Mouse (Mus musculus) liver, embryonic 14.5 days (tissue): ENCODE data around the gene Smarcd2. TPM values are rescaled to one million over a fixed set of nuclear protein-coding genes. Genes with fewer than 3 reads are reported as not detected.

Experiments used
- ATAC-seq: fragments of 200-750 bp; cut with Nextera tagmentation; 2 replicates; pipeline ENCODE4 v1.8.0; 2017; ENCODE audit warnings: moderate number of reproducible peaks, mild to moderate bottlenecking, moderate library complexity; ENCODE audit not compliant: insufficient read depth
- DNase-seq, 3 experiments: peaks; one replicate each; pipeline ENCODE4 v3.0.0-alpha.2; 2012 to 2013; ENCODE audit warnings: low read depth in 3 of 3, low spot score in 3 of 3
- H3K27ac ChIP-seq: fragments of 300-500 bp; sonication (generic); 2 replicates; pipeline ENCODE4 v1.5.1; 2014; ENCODE audit warnings: moderate library complexity, mild to moderate bottlenecking, control low read depth, inconsistent platforms
- H3K27me3 ChIP-seq: fragments of 300-500 bp; sonication (generic); 2 replicates; pipeline ENCODE4 v1.6.1; 2014; ENCODE audit warnings: mild to moderate bottlenecking, low read length, moderate library complexity; ENCODE audit not compliant: control insufficient read depth, insufficient read depth
- H3K36me3 ChIP-seq: fragments of 300-500 bp; sonication (generic); replicated peaks from 2 replicates; pipeline ENCODE4 v1.6.1; 2014; ENCODE audit warnings: low read depth; ENCODE audit not compliant: control insufficient read depth, insufficient read depth
- H3K4me1 ChIP-seq, 2 experiments: fragments of 200-500 bp in 1 of 2; fragments of 300-500 bp in 1 of 2; sonication (generic) in 1 of 2; replicated peaks; 2 replicates each; pipeline ENCODE4 v1.6.1; 2012 to 2014; ENCODE audit warnings: antibody characterized with exemption in 1 of 2, inconsistent platforms in 1 of 2, low read length in 1 of 2; ENCODE audit not compliant: control insufficient read depth in 2 of 2, insufficient read depth in 2 of 2
- H3K4me2 ChIP-seq: fragments of 300-500 bp; sonication (generic); 2 replicates; pipeline ENCODE4 v1.6.1; 2014; ENCODE audit warnings: low read depth, mild to moderate bottlenecking, control low read depth, moderate library complexity
- H3K4me3 ChIP-seq, 2 experiments: fragments of 200-500 bp in 1 of 2; fragments of 300-500 bp in 1 of 2; sonication (generic) in 1 of 2; 2 replicates each; pipeline ENCODE4 v1.5.1; 2012 to 2014; ENCODE audit warnings: low read depth in 2 of 2, low read length in 2 of 2, mild to moderate bottlenecking in 2 of 2, control low read depth in 1 of 2, inconsistent platforms in 1 of 2, moderate library complexity in 1 of 2; ENCODE audit not compliant: insufficient read depth in 1 of 2
- H3K9ac ChIP-seq: fragments of 300-500 bp; sonication (generic); replicated peaks from 2 replicates; pipeline ENCODE4 v1.6.1; 2014; ENCODE audit warnings: mild to moderate bottlenecking, control low read depth, moderate library complexity
- H3K9me3 ChIP-seq: fragments of 300-500 bp; sonication (generic); 2 replicates; pipeline ENCODE4 v1.6.1; 2016; ENCODE audit warnings: low read length, mixed read lengths; ENCODE audit not compliant: control insufficient read depth
- CTCF ChIP-seq: IDR thresholded peaks from 2 replicates; pipeline ENCODE4 v1.5.1; 2016; ENCODE audit warnings: antibody characterized with exemption, low read depth, control low read depth
- EP300 ChIP-seq: IDR thresholded peaks from 2 replicates; pipeline ENCODE4 v1.6.1; 2016; ENCODE audit warnings: antibody characterized with exemption, low read depth
- WGBS: fragments of 180-500 bp; shearing (Covaris S2); extraction: QIAGEN DNeasy Blood & Tissue Kit; methylation state at CpG from one replicate; pipeline ENCODE4 v1.1.7; 2014; ENCODE audit not compliant: insufficient replicate concordance; 5-methylcytosine and 5-hydroxymethylcytosine counted together
- polyA plus RNA-seq, 2 experiments: library from polyadenylated mRNA; depleted of rRNA in 1 of 2; stranded (reverse) in 1 of 2; unstranded in 1 of 2; fragments of >200 nt; fragmentation: Nextera tagmentation in 1 of 2; extraction: Ambion mirVana in 1 of 2; gene quantifications; 2 replicates each; pipeline versions ENCODE4 v1.2.1 to v1.2.3; 2012 to 2014

Smarcd2 gene
- polyA plus RNA-seq, 2 experiments = 23.9 to 38.8 TPM

DNA sequence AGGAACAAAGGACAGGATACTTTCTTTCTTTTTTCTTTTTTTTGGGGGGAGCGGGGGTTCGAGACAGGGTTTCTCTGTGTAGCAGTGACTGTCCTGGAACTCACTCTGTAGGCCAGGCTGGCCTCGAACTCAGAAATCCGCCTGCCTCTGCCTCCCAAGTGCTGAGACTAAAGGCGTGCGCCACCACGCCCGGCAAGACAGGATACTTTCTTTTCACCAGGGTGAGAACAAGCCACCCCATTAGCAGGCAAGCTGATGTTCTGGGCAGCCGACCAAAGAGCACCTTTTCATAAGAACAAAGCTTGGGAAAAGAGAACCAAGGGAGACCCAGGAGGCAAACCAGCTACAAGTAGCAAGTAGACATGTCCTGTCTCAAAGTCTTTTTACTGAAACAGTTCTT lies 34.0 kb upstream of the Smarcd2 start:
- Histone ChIP-seq H3K27ac (no peak overlapping the region), H3K9me3 (no peaks in the 10 kb centered on the region), H3K4me3 (no peak overlapping the region), H3K4me2 (no peak overlapping the region), H3K27me3 (no peaks in the 10 kb centered on the region), H3K4me1 (0 out of 4 replicates have a peak, but pooled peaks cover 0 to 2% of the 10 kb centered on the region in 2 experiments), H3K36me3 (no peaks in the 10 kb centered on the region), H3K9ac (no peak overlapping the region)
- TF ChIP-seq CTCF (no peak), EP300 (no peak)
- ATAC-seq = no peak
- 71% methylated on average over 9 of the region's 9 CpGs for WGBS
- DNase-seq = no peak

DNA sequence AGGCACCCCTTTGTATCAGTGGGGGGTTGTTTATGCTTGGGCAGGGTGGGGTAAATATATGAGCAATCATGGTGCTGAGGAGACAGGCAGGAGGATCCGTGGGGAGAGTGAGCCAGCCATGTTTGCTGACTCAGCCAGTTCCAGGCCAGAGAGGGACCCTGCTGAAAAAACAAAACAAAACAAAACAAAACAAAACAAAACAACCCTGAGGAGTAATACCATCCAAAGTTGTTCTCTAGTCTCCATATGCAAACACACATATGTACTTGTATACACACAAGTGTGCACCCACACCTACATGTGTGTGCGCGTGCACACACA lies 33.3 kb upstream of the Smarcd2 start:
- WGBS = 78% methylated on average over 3 of the region's 3 CpGs
- ATAC-seq (no peak), DNase-seq (no peak)
- 0 out of 4 replicates have a peak, but pooled peaks cover 0 to 2% of the 10 kb centered on the region in 2 experiments for H3K4me1 ChIP-seq
- H3K9me3 ChIP-seq = no peaks in the 10 kb centered on the region
- no peak for TF ChIP-seq EP300
- H3K9ac ChIP-seq = no peak overlapping the region
- H3K4me3 ChIP-seq = no peak overlapping the region
- no peak overlapping the region for H3K4me2 ChIP-seq
- no peak overlapping the region for H3K27ac ChIP-seq
- H3K36me3 ChIP-seq = no peaks in the 10 kb centered on the region
- H3K27me3 ChIP-seq = no peaks in the 10 kb centered on the region

DNA sequence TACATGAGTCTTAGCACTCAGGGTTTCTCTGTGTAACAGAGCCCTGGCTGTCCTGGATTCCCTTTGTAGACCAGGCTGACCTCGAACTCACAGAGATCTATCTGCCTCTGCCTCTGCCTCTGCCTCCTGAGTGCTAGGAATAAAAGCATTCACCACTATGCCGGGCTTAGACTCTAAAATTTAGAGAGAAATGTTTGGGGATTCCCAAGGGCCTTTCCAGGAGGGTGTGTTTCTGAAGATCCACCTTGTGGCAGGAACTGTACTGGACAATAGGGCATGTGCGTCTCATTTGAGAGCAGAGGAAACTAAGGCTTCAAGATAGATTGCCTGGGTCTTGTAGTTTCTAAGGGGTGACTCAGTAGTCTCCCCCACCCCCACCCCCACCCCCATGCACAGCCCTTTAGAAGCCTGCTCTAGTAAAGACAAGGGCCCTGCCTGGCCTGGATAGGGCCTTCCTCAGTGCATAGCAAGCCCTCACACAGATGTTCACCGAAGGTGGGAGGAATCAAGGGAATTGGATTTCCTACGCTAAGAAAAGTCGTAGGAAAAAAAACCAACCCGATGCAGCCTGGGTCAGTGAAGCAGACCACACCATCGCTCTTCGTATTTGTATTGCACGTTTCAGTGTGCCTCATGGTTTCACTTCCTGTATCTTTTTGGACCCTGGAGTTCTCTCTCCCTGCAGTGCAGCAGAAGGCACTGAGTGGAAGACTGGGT lies 32.7 kb upstream of the Smarcd2 start:
- ATAC-seq (no peak), DNase-seq (no peak)
- Histone ChIP-seq H3K9me3 (no peaks in the 10 kb centered on the region), H3K4me3 (no peak overlapping the region), H3K9ac (no peak overlapping the region), H3K4me1 (0 out of 4 replicates have a peak, but pooled peaks cover 0 to 2% of the 10 kb centered on the region in 2 experiments), H3K36me3 (no peaks in the 10 kb centered on the region), H3K27ac (no peak overlapping the region), H3K27me3 (no peaks in the 10 kb centered on the region), H3K4me2 (no peak overlapping the region)
- 54% methylated on average over 10 of the region's 10 CpGs for WGBS
- TF ChIP-seq CTCF (no peak), EP300 (no peak)

DNA sequence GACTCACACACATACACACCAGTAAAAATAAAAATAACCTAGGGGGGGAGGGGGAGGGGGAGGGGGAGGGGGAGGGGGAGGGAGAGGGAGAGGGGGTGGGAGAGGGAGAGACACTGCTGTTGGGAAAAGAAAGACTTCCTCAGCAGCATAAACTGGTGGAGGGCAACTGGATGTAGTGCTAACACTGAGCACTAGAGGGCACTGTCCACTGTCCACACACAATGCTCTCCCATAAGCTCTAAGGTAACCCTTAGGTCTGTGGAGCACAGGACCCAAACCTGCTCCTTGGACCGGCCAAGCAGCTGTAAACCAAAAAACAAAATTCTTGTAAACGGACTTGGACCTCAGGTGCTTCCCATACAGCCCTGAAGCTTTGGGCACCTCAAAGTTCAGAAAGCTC lies 29.9 kb upstream of the Smarcd2 start:
- H3K4me2 ChIP-seq = no peak overlapping the region
- no peak overlapping the region for H3K4me3 ChIP-seq
- H3K36me3 ChIP-seq = no peaks in the 10 kb centered on the region
- DNase-seq (peak; percentile 30 to 41 (median 35)), ATAC-seq (peak; percentile 39; the same call in 1 of the 2 replicates)
- H3K27me3 ChIP-seq = no peaks in the 10 kb centered on the region
- WGBS = 8% methylated on average over 2 of the region's 2 CpGs
- no peak overlapping the region for H3K27ac ChIP-seq
- peak; percentile 91 for TF ChIP-seq CTCF
- TF ChIP-seq EP300 = no peak
- no peak overlapping the region for H3K9ac ChIP-seq
- 0 out of 4 replicates have a peak, but pooled peaks cover 0 to 2% of the 10 kb centered on the region in 2 experiments for H3K4me1 ChIP-seq
- no peaks in the 10 kb centered on the region for H3K9me3 ChIP-seq

DNA sequence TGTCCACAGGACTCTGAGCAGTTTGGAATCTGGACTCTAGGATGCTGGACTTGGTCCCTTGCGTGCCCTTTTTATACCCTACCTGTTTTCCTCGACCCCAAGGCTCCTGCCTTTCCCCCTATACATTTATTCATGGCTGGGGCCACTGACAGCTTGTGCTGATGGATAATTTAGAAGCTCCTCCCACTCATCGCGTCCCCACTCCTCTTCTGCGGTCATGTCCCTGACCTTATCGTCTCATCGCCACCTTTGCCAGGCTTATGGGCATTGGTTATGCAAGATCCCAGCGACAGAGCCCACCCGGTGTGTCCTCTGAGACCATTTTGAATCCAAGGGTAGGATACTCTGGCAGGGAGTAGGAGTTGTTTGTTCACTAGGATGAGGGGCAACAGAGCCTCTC lies 29.0 kb upstream of the Smarcd2 start, which contains the start of gene Gh:
Gh (minus strand) TSS at position 101 of the 400 bp plus-strand sequence.
- DNase-seq (no peak), ATAC-seq (no peak)
- no peaks in the 10 kb centered on the region for H3K9me3 ChIP-seq
- H3K36me3 ChIP-seq = no peaks in the 10 kb centered on the region
- H3K9ac ChIP-seq = no peak within 1 kb of the TSS
- no peak within 1 kb of the TSS for H3K4me3 ChIP-seq
- H3K27me3 ChIP-seq = no peaks in the 10 kb centered on the region
- H3K4me1 ChIP-seq = no peaks in the 10 kb centered on the region
- 57% methylated on average over 9 of the region's 9 CpGs for WGBS
- TF ChIP-seq EP300 (no peak), CTCF (no peak)
- H3K4me2 ChIP-seq = no peak within 1 kb of the TSS
- no peak within 1 kb of the TSS for H3K27ac ChIP-seq
